Mouse (Mus musculus) cerebellum, adult 11 months (tissue): ENCODE measurements at regions not wholly inside any gene's neighbourhood (a gene's known extent, or its start where the extent isn't known, plus 50 kb on each side); places are given as distances from the start of the nearest gene placed in this dataset.
A peak's percentile ranks its signal among the peaks of the same experiment; 100 is the strongest.

Experiments
- DNase-seq: peaks from one replicate; pipeline ENCODE4 v3.0.0; 2022

DNA sequence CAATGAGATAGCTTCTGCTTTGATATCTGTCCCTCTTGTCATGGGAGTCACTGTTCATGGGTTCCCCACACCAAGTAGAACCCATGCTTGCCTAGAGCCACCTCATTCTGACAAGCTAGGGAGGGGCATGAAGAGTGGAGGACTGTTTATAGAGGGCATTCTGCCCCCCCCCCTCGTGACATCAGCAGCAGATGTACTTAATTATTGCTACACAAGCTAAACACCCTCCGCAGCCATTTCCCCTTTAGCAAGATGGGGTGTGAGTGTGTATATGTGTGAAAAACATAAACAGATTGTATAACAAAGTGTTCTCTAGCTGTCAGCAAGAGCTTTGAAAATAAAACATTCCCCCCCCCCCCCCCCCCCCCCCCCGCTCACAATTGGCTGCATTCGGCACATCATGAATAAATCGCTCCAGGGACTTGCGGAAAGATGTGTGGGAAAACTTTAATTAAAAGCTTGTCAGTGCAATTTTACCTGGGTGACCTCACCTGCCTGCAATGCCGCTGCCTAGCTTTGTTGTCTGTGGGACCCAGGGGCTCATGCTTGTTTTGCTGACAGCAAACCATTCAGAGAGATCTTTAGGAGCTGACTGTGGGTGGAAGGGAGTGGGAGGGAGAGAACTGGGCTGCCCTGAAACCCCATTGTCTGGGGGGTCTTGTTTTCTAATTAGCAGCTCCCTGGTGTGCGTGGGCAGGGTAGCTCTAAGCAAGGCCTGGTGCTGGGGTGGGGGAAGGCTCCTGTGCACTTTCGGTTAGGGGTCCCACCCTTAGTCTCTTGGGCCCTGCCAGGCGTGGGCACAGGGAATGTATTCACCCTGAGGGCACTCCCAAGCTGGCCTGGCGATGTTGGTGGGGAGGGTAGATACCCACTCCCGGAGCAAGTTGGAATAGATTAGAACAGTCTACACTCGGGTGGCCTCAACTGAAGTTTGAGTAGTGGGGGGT is 63.4 kb downstream of the Irx2 start:
- DNase-seq: no peak

DNA sequence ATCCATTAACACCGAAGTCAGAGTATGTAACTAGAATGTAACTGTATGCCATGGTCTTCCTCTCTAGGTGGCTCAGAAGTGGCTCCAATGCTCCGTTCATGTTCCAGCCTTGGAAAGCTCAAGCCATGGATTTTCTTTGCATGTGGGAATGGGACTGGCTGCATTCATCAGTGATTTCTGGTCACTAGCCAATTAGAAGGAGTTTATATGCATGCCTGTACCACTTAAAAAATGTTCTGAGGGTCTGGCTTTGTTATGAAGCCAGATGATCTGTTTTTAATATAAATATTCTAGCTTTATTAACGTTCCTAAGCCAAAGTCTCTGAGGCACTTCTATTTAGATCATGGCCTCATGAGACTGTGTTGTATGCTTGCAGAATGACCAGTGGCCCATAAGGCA is 78.8 kb downstream of the Irx2 start:
- DNase-seq: no peak

DNA sequence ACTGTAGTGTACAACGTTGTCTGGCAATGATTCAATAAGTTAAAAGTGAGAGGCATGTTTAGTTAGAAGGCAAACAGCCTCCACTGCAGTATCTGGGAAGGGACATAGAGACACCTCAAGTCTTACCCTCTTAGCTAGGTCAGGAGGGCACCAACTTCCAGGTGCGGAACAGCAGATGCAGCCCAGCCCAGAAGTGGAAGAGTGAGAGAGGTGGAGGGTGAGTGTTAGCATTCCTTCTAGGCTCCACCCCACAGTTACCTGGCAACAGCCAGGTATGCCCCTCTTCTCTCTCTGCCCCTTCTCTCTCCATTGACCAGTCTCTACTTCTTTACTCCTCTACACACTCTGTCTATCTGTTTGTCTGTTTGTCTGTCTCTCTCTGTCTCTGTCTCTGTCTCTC is 80.1 kb downstream of the Irx2 start:
- no peak for DNase-seq

DNA sequence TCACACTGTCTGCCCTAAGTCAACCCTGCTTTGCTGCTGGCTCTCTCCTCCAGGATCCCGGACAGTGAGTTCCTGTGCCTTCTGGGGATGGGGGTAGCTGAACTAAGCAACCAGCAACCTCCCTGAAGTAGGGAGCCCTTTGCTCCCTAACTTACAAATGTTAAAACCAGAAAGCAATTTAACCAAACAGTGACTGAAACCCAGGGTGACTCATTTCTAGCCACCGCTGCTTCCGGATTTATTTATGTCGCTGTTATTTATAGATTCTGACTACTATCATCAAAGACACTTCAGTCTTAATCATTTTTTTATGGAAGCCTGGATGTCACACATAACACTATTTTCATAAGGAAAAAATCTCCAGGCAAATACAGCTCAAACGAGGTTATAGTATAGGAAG is 81.4 kb downstream of the Irx2 start:
- DNase-seq: no peak

DNA sequence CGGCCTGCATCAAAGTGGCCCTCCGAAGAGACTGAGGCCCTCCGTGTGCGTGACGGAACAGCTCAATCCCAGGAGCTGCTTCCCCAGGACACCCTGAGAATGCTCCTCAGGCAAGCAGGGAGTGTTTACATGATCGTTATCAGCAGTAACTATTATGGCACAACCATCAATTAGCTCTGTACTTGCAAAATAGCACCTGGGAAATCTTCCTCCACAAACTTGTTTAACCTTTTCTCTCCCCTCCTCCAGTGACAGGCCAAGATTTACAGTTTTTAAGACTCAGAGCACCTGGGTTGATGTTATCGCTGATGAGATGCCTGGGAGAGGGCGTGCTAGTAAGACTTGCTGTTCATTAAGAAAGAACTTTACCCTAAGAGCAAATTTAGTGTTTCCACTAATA is 82.5 kb downstream of the Irx2 start:
- DNase-seq: no peak

DNA sequence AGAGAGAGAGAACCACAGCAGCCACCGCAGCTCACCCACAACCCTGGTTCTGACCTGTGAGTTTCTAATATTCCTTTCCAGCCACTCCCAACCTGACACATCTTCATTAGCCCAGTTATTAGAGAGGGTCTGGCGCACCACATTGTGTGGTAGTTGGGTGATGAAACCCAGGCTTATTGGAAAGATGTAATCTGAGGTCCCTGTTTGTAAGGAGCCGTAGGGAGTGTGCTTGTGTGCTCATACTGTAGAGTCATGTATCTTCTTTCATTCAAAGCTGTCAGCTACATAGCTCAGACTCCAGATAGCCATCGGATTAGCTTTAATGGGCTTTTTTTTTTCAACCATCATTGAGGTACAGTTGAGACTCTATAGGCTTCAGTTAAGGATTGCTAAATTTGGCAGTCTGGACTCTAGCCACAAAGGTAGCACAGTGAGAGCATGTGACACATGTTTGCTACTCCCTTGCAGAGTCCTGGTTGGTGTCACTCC is 83.3 kb downstream of the Irx2 start:
- no peak for DNase-seq

DNA sequence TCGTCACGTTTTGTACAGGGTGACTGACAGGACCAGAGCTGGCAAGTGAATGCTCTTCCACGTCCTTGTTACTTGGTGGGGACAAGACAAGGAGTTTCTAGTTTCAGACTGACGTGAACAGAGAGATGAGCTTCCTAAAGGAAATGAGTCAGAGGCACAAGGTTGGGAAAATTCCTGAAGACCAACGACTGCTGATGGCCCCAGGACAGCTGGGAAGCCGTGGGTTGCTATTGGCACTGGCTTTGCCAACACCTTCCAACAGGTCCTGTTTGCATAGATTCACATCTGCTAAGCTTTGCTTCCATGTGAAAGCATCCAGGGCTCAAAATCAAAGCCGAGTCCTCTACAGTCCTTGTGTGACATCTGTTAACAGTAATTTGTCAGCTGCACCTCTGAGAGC is 86.2 kb downstream of the Irx2 start:
- DNase-seq: no peak

DNA sequence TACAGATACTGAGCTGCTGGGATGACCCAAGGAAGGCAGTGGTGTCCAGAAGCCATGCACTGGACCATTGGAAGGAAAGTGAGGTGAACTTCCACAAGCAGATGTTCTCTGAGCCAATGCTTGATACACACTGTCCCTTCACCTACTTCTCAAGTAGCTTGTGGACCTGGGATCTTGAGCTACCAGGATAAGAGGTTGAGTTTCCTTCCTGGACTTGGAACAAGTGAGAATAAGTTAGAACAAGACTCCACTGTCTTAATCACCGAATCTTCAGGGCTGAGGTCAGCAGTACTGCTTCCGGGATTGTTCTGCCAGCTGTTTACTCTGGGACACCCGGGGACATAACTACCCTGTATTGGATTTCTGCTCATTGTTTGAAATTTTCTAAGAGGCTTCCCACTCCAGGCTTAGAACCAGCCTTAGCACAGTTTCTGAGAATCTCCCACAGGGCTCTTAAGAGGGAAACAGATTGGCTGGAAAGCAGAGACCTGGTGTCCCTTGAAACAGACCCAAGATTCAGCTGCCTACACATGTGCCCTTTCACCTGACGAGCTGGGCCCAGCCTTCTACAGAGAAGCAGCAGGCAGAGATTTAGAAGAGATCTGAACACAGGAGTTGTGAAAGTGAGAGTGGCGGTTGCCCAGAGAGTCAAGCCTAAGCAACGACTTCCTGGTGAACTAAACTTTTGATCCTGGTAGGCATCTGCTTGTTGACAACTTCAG is 87.5 kb downstream of the Irx2 start:
- no peak for DNase-seq

DNA sequence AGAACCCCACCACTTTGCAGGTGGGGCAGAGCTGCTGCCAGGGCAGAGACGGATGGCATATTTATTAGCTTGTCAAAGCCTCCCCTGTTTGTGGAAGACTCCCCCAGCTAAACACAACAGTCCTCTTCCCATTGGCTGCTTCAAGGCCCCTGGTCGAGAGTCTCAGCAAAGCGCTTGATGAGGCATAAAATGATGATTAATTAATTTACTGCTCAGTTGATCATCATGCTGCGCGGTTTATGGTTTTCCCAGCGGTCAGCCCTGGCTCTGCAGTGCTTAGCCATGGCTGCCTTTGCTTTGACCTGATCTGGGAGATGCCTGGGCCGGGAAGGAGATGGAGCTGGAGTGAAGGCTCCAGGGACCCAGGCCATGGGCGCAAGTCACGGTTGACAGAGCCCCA is 98.5 kb downstream of the Irx2 start:
- DNase-seq: no peak

DNA sequence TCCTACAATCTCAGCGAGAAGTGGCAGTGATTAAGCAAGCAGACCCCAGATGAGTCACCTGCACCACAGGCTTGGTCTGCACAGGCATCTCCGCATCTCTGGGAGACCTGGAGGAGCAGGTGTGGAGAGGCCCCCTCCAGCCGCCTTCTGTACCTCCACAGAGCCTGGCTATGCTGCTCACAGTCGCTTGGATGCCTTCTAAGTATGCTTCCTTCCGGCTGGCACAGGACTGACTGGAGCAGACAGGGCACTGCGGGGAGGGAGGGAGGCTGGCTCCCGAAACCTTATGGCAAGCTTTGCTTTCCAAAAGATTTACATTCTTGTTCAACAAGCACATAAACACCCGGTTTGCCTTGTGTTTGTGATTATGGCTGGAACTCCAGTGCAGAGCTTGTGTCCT is 107.3 kb downstream of the Irx2 start:
- DNase-seq: peak; percentile 70

DNA sequence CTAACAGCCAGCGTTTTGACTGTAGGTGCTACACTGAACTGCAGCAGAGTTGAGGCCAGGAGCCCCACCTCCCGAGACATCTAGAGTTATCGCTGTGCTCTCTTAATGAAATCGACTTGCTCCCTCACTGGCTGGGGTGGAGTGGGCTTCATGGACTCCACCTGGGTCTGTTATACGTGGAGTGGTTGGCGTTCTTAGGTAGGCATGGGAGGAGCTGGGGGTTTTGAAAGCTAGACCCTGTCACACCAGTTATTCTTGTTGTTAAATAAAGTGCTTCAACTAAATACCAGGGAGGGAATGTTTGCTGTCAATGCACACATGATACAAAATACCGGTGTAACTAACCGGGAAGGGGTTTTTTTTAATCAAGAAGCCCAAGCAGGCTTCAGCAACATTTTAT is 108.4 kb downstream of the Irx2 start:
- no peak for DNase-seq

DNA sequence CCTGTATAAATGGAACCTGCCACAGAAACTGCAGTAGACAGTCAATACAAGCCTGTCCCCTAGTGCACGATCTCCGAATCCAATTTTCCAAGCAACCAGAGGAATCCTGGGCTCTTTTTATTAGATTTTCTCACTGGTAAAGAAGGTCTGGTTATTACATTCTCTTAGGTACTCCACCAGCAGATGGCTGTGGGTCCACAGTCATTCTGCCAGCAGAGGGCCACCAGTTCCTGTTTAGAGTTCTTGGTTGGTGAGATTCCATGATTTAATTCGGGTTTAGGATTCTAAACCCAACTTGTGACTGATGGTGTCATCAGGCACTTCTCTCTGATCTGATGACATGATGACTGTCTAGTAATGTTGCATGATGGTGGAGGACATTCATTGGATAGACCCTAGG is 118.6 kb downstream of the Irx2 start:
- DNase-seq: no peak

DNA sequence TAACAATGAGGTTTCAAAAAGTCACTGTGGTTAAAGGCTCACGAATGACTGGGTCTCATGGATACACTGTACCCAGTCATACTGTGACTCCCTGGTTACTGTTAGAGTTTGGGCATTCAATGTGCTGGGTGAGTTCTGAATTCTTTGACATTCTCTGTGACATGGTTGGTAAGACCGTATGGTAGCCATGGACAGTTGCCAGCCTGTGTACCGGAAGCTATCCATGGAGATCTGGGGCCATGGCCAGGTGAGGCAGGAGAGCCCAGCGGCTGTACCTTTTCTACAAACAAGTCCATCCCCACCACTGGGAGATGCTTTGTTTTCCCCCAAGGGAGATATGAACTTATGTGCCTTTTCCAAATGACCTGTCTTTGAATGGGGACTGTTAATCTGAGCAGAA is 126.4 kb downstream of the Irx2 start:
- peak; percentile 60 for DNase-seq

DNA sequence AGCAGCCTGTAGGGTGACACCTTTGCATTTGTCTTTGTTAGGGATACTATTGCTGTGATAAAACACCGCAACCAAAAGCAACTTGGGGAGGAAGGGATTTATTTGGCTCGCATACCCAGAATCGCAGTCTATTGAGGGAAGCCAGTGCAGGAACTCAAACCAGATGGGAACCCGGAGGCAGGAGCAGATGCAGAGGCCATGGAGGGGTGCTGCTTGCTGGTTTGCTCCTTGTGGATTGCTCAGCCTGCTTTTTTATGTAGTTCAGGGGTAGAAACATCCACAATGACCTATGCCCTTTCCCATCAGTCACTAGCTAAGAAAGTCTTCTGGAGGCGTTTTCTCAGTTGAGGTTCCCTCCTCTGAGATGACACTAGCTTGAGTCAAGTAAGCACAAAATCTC is 133.9 kb downstream of the Irx2 start:
- DNase-seq: no peak

DNA sequence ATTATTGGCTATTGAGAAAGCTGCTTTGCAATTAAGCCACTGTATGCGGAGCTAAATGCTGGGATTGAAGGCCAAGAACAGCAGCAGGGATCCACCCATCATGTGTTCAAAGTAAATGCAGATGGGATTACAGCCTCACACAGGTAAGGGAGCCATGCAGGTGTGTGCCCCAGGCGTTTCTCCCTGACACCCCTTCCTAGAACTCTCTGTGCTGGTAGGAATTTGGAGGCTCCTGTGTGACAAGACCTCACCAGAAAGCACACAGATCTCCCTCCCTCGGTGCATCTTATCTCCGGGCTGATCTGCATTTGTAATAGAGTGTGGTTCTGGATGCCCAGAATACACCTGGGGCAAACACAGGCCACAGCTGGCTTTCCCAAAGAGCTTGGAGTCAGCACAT is 134.7 kb downstream of the Irx2 start:
- no peak for DNase-seq

DNA sequence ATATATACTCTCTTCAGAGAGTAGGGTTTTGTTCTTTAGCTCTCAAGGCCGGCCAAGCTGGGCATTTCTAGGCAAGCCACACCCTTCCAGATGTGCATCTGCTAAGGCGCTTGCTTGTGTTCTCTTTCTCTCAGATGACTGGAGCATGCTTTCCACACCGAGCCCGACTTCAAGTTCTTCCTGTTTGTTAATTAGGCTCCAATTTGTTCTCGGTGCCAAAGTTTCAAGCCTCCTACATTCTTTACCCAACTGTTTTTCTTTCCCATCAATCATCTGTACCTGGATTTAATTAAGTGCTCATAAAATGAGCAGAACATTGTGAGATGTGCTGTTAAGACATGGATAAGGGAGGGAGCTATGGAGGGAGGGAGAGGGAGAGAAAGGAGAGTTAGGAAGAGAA is 138.7 kb downstream of the Irx2 start:
- no peak for DNase-seq

DNA sequence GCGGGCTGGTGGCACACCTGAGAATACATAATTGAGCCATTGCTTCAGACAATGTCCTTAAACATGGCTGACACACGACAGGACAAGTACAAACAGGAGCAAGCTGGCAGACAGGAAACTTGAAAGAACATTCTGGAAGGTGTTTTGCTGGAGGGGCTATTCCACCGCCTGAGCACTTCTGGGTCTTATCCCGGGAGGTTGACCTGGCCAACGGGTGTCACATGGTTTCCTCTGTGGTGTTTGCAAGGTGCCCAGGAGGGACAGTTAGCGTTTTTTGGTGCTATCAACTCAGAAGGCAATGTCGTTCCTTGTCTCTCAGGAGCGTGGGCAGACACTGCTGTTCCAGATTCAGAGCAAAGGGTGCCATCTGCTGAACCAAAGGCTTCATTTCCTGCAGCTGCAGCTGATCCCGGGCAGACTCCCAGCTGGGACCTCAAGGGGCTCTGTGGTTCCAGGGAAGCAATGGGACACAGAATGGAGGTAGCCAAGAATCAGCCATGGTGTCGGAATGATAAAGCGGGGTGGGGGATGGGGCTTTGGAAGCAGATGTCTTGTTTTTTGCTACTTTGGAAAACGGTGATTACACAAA is 140.5 kb downstream of the Irx2 start:
- DNase-seq: no peak

DNA sequence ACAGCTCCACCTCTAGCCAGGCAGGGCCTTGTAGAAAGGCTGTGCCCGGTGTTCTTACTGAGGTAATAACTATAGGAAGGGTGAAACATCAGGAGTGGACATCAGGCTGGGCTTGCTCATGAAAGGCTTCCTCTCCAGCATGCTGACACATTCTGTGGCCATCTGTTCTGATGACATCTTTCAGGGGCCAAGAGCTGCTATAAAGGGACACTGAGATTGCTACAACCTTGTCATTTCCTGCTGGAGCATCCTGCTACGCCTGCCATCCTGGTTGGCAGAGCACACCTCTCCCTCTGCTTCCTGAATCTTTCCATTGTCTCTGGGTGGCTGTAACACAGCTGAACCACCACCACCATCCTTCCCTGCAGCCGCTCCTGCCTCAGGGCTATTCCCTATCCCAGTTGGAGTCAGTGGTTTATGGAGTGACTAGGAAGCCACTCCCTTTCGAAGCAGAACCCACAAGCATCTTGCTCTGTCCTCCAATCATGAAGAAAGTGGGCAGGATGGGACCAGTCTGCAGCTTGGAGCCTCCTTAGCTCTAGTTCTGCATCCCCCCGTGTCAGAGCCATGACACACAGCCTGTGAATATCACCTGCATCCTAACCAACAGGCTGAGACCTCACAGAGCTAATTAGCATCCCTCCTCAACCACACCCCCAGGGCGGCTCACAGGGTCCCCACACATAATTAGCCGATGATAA is 154.6 kb downstream of the Irx2 start:
- DNase-seq: peak; percentile 12

DNA sequence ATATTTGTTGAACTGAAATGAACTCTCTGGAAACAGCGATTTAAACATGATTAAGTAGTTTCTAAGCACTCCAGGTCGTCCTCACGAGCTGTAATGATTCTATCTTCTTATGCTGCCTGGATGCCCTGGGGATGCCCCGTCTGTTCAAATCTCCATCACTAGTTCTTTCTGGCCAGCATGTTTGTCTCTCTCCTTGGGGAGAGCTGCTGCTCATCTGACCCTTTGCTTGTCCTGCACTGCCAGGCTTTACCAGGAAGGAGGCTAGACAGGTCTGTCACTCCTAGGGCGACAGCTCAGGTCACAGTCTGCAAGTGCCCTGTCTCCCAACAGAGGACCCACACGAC is 155.1 kb downstream of the Irx2 start:
- peak; percentile 12 for DNase-seq

DNA sequence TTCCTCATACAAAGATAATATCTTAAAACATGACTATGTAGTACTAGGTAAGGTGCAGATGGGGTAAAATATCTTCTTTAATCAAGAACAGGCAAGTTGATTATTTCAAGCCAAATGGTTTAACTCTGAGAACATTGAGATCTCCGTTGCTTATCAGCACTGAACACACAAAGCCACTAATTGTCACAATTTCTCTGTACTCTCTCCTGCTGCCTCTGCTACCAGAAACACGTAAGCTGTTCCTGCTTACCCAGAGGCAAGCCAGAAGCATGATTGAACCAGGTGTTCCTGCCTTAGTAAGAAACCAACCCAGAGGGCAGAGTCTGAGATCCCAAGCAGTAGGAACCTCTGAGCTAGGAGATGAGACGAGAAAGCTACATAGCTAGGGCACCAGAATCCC is 164.1 kb downstream of the Irx2 start:
- no peak for DNase-seq

DNA sequence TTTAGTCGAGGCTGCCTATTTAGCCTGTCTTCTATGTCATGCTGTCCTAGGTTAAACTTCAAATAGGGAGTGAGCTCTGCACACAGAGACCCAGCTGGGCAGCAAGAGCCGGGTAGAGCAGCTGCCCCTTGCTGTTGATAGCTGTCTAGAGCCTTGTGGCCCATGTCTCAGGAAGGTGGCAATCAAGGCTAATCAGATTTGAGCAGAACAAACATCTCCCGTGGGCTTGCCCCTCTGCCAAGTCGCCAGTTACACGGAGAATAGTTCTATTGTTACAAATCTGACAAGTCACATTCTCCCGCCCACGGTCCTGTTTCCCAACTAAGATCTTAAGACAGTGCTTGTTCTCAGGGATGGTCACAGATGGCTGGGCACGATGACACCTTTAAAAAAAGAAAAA is 171.4 kb downstream of the Irx2 start:
- DNase-seq: no peak

DNA sequence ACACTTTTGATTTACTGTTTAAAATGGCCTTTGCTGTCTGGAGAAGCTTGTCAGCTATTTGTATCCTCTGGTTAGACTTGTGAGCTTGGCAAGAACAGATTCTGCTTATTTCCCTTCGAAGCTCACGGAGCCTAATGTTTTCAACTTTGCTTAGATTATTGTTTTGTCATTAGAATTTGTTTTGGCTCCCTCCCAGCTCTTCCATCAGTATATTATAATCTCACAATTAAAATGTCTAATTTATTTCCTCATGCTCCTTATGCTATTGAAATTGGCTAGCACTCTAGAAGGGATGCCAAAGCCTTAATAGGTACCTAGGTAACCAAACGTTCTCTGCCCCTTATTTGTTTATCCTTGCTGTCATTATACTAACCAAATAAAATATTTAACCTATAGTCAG is 171.9 kb downstream of the Irx2 start:
- no peak for DNase-seq

DNA sequence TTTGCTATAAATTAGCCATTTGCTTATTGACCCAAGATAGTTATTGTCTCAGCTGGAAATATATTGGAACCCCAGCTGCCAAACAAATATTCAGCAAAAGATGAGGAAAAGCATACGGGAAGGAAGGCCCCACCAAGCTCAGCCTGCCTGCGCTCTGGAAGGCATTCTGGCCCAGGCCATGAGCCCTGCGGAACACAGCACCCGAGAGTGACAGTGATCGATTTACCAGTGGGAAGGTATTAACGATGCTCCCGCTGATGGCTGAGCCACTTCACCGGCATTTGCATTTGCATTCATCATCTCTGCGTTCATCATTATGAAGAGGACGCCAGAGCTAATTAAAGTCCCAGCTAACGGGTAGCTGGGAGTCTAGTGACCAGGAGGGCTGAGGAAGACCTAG is 174.8 kb downstream of the Irx2 start:
- no peak for DNase-seq
